Mouse (Mus musculus): ENCODE data around the gene Zfp280d. TPM values are rescaled to one million over a fixed set of nuclear protein-coding genes. Genes with fewer than 3 reads are reported as not detected.

Zfp280d gene
- polyA plus RNA-seq, 1 experiment from 2014 or later, result 19.1 TPM

DNA sequence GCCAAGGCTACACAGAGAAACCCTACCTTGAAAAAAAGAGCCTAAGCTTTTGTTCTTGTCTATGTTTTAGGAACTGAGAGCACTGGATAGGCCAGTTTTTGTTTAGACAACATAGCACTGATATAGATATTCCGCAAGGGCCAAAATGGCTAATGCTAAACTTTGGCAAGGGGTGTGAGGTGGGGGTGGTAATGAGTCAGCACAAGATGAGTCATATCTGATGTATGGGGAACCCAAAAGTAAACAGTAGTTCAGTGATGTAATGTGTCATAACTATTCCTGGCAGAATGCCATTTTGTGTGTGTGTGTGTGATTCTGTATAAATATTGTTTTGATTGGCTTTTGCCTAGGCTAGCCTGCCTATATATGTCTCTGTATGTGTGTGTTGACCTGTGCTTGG is 4.5 kb upstream of the Zfp280d start:
- peak; percentile 36 for DNase-seq (ENCODE audit: low spot score)
- H3K36me3 ChIP-seq (ENCODE audit: insufficient read depth, low read length), result no peaks in the 10 kb centered on the region
- H3K4me3 ChIP-seq (ENCODE audit: low read depth, low read length), result no peak overlapping the region
- H3K9ac ChIP-seq (replicated peaks; ENCODE audit: low read depth), result no peak overlapping the region
- no peak for ATAC-seq
- no peaks in the 10 kb centered on the region for H3K9me3 ChIP-seq (ENCODE audit: low read length)
- H3K4me1 ChIP-seq (ENCODE audit: insufficient read depth, low read depth, low read length), result no peaks in the 10 kb centered on the region
- H3K27ac ChIP-seq (ENCODE audit: low read length), result no peak overlapping the region
- TF ChIP-seq CTCF (IDR thresholded peaks at IDR 0.05) (no peak), EP300 (IDR thresholded peaks at IDR 0.05) (no peak)
- H3K27me3 ChIP-seq (replicated peaks; ENCODE audit: insufficient read depth, low read length), result no peaks in the 10 kb centered on the region
- 80% methylated on average over 1 of the region's 1 CpGs for WGBS
- H3K4me2 ChIP-seq (replicated peaks; ENCODE audit: low read depth, low read length), result no peak overlapping the region

DNA sequence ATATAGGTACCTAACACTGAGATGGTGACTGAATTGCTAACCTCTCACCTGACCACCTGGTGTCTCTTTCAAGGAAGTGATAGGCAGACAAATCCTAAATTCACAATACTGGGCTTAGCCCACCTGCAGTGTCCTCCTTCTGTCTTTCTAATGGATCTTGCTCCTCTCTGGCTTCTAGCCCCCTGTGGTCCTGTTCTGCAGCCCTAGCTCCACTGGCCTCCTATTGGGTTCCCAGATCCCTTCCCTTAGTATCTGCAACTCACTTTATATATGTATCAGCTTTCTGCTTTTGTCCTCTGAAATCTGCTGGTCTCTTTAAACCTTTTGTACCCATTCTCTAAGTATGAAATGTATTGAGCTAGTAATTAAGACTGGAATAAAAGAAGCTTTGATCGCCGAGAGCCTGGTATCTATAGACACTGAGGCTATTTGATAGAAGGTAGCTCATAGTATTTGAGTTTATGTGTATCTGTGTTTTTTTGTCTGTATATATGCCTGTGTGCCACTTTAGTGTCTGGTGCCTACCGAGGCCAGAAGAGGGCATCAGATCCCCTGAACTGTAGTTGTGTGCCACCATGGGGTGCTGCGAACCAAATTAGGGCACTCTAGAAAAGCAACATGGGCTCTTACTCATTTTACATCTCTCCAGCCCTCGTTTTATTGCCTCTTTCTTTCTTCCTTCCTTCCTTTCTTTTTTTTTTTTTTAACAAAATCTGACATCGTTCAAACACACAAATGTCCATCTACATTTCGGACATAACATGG is 832 bp upstream of the Zfp280d start:
- H3K27me3 ChIP-seq (replicated peaks; ENCODE audit: insufficient read depth, low read length), result no peaks in the 10 kb centered on the region
- H3K27ac ChIP-seq (ENCODE audit: low read length), result no peak overlapping the region
- 86% methylated on average over 7 of the region's 7 CpGs for WGBS
- no peak for ATAC-seq
- H3K9ac ChIP-seq (replicated peaks; ENCODE audit: low read depth), result no peak overlapping the region
- H3K36me3 ChIP-seq (ENCODE audit: insufficient read depth, low read length), result no peaks in the 10 kb centered on the region
- DNase-seq (ENCODE audit: low spot score), result no peak
- H3K9me3 ChIP-seq (ENCODE audit: low read length), result no peaks in the 10 kb centered on the region
- TF ChIP-seq EP300 (IDR thresholded peaks at IDR 0.05) (no peak), CTCF (IDR thresholded peaks at IDR 0.05) (peak; percentile 28; the same call in 1 of the 2 replicates)
- H3K4me3 ChIP-seq (ENCODE audit: low read depth, low read length), result no peak overlapping the region
- H3K4me2 ChIP-seq (replicated peaks; ENCODE audit: low read depth, low read length), result no peak overlapping the region
- H3K4me1 ChIP-seq (ENCODE audit: insufficient read depth, low read depth, low read length), result peaks cover 4% of the 10 kb centered on the region; the same call in 1 of the 2 replicates

DNA sequence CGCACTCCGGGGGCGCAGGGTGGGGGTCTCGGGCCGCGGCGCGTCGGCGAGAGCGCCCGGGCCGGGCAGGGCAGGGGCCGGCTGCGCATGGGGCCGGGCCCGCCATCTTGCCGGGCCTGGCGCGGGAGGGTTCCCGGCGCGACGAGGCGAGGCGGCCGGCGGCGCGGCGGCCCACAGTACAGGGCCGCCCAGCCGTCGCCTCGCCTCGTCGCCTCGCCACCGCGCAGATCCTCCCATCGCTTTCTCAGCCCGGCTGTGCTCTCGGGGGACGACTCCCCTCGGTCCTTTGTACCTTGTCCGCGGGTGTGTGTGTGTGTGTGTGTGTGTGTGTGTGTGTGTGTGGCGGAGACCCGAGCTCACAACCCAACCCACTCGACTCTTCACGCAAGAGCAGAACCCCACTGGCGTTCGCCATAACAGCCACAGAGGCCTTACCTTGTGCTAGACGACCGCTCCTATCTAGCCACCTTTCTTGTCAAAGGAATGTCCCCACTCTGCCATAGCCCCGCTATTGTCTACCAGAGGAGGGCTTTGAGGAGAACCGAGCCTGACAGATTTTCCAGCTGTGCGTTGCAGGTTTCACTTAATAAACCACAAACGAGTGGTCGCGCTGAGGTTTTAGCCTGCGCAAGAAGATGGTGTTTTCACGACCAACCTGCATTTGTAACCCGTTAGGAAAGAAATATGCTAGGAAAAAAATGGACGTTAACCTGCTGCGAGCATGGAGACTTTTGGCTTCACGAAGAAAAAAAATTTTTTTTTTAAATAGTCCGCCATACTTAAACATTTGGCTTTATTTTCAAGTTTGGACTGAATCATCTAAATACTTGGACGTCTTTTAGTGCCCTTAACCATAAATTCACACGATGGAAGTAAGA is 680 bp downstream of the Zfp280d start:
- under 1% methylated on average over 40 of the region's 70 CpGs for WGBS
- TF ChIP-seq CTCF (IDR thresholded peaks at IDR 0.05) (no peak), EP300 (IDR thresholded peaks at IDR 0.05) (no peak)
- H3K9me3 ChIP-seq (ENCODE audit: low read length), result no peaks in the 10 kb centered on the region
- peak overlapping the region; percentile 96 for H3K9ac ChIP-seq (replicated peaks; ENCODE audit: low read depth)
- H3K4me1 ChIP-seq (ENCODE audit: insufficient read depth, low read depth, low read length), result peaks cover 4% of the 10 kb centered on the region; the same call in 1 of the 2 replicates
- ATAC-seq (peak; percentile 86), DNase-seq (ENCODE audit: low spot score) (peak; percentile 60)
- H3K27me3 ChIP-seq (replicated peaks; ENCODE audit: insufficient read depth, low read length), result no peaks in the 10 kb centered on the region
- H3K27ac ChIP-seq (ENCODE audit: low read length), result peak overlapping the region; percentile 99
- peak overlapping the region; percentile 78 for H3K4me2 ChIP-seq (replicated peaks; ENCODE audit: low read depth, low read length)
- H3K36me3 ChIP-seq (ENCODE audit: insufficient read depth, low read length), result no peaks in the 10 kb centered on the region
- peak overlapping the region; percentile 72 for H3K4me3 ChIP-seq (ENCODE audit: low read depth, low read length)

- Histone ChIP-seq H3K4me1 (ENCODE audit: insufficient read depth, low read depth, low read length) (peaks cover 4% of the 10 kb centered on the region; the same call in 1 of the 2 replicates), H3K4me3 (ENCODE audit: low read depth, low read length) (peak overlapping the region; percentile 72), H3K9ac (replicated peaks; ENCODE audit: low read depth) (no peak overlapping the region), H3K9me3 (ENCODE audit: low read length) (no peaks in the 10 kb centered on the region), H3K27ac (ENCODE audit: low read length) (no peak overlapping the region), H3K4me2 (replicated peaks; ENCODE audit: low read depth, low read length) (peak overlapping the region; percentile 78), H3K27me3 (replicated peaks; ENCODE audit: insufficient read depth, low read length) (no peaks in the 10 kb centered on the region), H3K36me3 (ENCODE audit: insufficient read depth, low read length) (no peaks in the 10 kb centered on the region)
- TF ChIP-seq CTCF (IDR thresholded peaks at IDR 0.05) (no peak), EP300 (IDR thresholded peaks at IDR 0.05) (no peak)
- WGBS, result 12% methylated on average over 8 of the region's 8 CpGs
- DNase-seq (ENCODE audit: low spot score) (no peak), ATAC-seq (no peak)
Measured at GRCm38 (mm10) chr9:72275979-72276500, 1.4 kb downstream of the Zfp280d start.

DNA sequence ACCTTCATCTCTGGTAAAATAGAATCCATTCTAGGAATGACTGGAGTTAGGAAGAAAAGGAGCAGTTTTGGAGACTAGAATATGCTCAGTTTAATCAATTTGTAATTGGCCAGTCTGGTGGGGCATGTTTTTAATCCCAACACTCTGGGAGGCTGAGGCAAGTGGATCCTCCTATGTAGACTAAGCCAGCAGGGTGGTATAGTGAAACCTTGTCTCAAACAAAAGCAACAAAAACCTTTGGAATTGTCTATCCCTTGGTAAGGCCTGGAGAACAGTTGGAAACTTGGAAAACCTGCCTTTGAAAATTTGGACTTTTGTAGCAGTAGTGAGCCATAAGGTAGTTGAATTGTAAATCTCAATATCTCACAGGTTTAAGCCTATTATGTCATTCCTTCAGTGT is 2.3 kb downstream of the Zfp280d start:
- Histone ChIP-seq H3K27ac (ENCODE audit: low read length) (no peak overlapping the region), H3K4me1 (ENCODE audit: insufficient read depth, low read depth, low read length) (peaks cover 4% of the 10 kb centered on the region; the same call in 1 of the 2 replicates), H3K9ac (replicated peaks; ENCODE audit: low read depth) (no peak overlapping the region), H3K9me3 (ENCODE audit: low read length) (no peaks in the 10 kb centered on the region), H3K4me3 (ENCODE audit: low read depth, low read length) (no peak overlapping the region), H3K27me3 (replicated peaks; ENCODE audit: insufficient read depth, low read length) (no peaks in the 10 kb centered on the region), H3K36me3 (ENCODE audit: insufficient read depth, low read length) (no peaks in the 10 kb centered on the region), H3K4me2 (replicated peaks; ENCODE audit: low read depth, low read length) (no peak overlapping the region)
- ATAC-seq (no peak), DNase-seq (ENCODE audit: low spot score) (no peak)
- no peak for TF ChIP-seq CTCF (IDR thresholded peaks at IDR 0.05)
- no peak for TF ChIP-seq EP300 (IDR thresholded peaks at IDR 0.05)

DNA sequence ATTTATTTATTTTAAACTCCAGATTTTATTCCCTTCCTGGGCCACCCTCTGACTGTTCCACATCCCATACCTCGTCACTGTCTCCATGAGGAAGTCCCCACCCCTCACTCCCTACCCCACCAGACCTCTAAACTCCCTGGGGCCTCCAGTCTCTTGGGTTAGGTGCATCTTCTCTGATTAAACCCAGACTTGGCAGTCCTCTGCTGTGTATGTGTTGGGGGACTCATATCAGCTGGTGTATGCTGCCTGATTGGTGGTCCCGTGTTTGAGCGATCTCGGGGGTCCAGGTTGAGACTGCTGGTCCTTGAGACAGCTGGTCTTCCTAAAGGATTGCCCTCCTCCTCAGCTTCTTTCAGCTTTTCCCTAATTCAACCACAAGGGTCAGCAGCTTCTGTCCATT is 5.3 kb downstream of the Zfp280d start:
- Histone ChIP-seq H3K4me2 (replicated peaks; ENCODE audit: low read depth, low read length) (no peak overlapping the region), H3K4me3 (ENCODE audit: low read depth, low read length) (no peak overlapping the region), H3K27ac (ENCODE audit: low read length) (no peak overlapping the region), H3K9me3 (ENCODE audit: low read length) (no peaks in the 10 kb centered on the region), H3K27me3 (replicated peaks; ENCODE audit: insufficient read depth, low read length) (no peaks in the 10 kb centered on the region), H3K9ac (replicated peaks; ENCODE audit: low read depth) (no peak overlapping the region), H3K4me1 (ENCODE audit: insufficient read depth, low read depth, low read length) (peaks cover 4% of the 10 kb centered on the region; the same call in 1 of the 2 replicates), H3K36me3 (ENCODE audit: insufficient read depth, low read length) (no peaks in the 10 kb centered on the region)
- 87% methylated on average over 4 of the region's 4 CpGs for WGBS
- DNase-seq (ENCODE audit: low spot score) (no peak), ATAC-seq (no peak)
- TF ChIP-seq EP300 (IDR thresholded peaks at IDR 0.05) (no peak), CTCF (IDR thresholded peaks at IDR 0.05) (no peak)

Measured in lung, postnatal 0 days (tissue).